In the genomic region with DNA sequence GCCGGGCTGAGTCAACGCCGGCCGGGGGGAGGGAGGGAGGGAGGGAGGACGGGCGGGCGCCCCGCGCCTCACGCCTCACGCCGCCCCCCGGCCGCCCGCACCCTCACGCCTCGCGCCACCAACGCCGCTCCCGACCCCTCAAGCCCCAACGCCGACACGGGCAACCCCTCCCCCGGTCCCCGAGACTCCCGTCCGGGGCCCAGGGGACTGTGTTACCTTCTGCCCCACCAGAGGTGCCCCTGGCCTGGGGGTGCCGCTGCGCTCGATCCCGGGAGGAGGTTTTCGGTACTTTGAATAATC, we compare ENCODE assay signal across 8 mouse cellular contexts. TPM values are rescaled to one million over a fixed set of nuclear protein-coding genes. Genes with fewer than 3 reads are reported as not detected.
DNase-seq lines count a peak whose midpoint lies in the region; ATAC-seq and TF ChIP-seq lines count a peak whose summit lies in the region.

No protein-coding gene starts in this region.

- peak overlapping the region; percentile 88 for H3K4me3 ChIP-seq in heart, embryonic 15.5 days
- H3K4me3 ChIP-seq in bone marrow macrophage, adult 2 months (ENCODE audit: insufficient read depth, low read length): peak overlapping the region; percentile 86
- H3K4me3 ChIP-seq in hindbrain, postnatal 0 days (ENCODE audit: low read length): peak overlapping the region; percentile 78
- H3K4me3 ChIP-seq in midbrain, embryonic 13.5 days (replicated peaks): peak overlapping the region; percentile 95

- no peak for TF ChIP-seq CTCF in bone marrow macrophage, adult 2 months (IDR thresholded peaks at IDR 0.05; ENCODE audit: low read depth, low read length)
- peak; percentile 15; the same call in 1 of the 2 replicates for TF ChIP-seq CTCF in hindbrain, postnatal 0 days (IDR thresholded peaks at IDR 0.05; ENCODE audit: low read depth)

- WGBS in heart, embryonic 15.5 days: 1% methylated on average over 11 of the region's 33 CpGs
- WGBS in hindbrain, postnatal 0 days: 3% methylated on average over 22 of the region's 33 CpGs
- WGBS in midbrain, embryonic 13.5 days: under 1% methylated on average over 12 of the region's 33 CpGs

- H3K27ac ChIP-seq in heart, embryonic 15.5 days: peak overlapping the region; percentile 97
- peak overlapping the region; percentile 98 for H3K27ac ChIP-seq in bone marrow macrophage, adult 2 months (ENCODE audit: insufficient read depth, low read depth, low read length)
- peak overlapping the region; percentile 98 for H3K27ac ChIP-seq in hindbrain, postnatal 0 days
- peak overlapping the region; percentile 99 for H3K27ac ChIP-seq in midbrain, embryonic 13.5 days

- H3K4me1 ChIP-seq in heart, embryonic 15.5 days (replicated peaks): peaks cover 24% of the 10 kb centered on the region
- H3K4me1 ChIP-seq in bone marrow macrophage, adult 2 months (ENCODE audit: control insufficient read depth, insufficient read depth, low read length): peaks cover 13% of the 10 kb centered on the region
- peaks cover 15% of the 10 kb centered on the region; the same call in 1 of the 2 replicates for H3K4me1 ChIP-seq in hindbrain, postnatal 0 days (ENCODE audit: insufficient read depth, low read length)
- peaks cover 43% of the 10 kb centered on the region for H3K4me1 ChIP-seq in midbrain, embryonic 13.5 days (replicated peaks)

- no peak for DNase-seq in heart, adult 18-20 months
- DNase-seq in hindbrain, postnatal 0 days (ENCODE audit: low spot score): no peak
- DNase-seq in spleen, adult 18-20 months: no peak
- DNase-seq in adrenal gland, postnatal 36 days: no peak
- no peak for DNase-seq in frontal cortex, postnatal 14 days (ENCODE audit: low spot score in 2 of 2)

- no peak for TF ChIP-seq POLR2A in bone marrow macrophage, adult 2 months (IDR thresholded peaks at IDR 0.05; ENCODE audit: borderline replicate concordance, low read depth, low read length)

- H3K9me3 ChIP-seq in heart, embryonic 15.5 days (replicated peaks): no peaks in the 10 kb centered on the region
- no peaks in the 10 kb centered on the region for H3K9me3 ChIP-seq in hindbrain, postnatal 0 days (ENCODE audit: low read length)
- no peaks in the 10 kb centered on the region for H3K9me3 ChIP-seq in midbrain, embryonic 13.5 days

- peaks cover 17% of the 10 kb centered on the region for H3K27me3 ChIP-seq in heart, embryonic 15.5 days
- H3K27me3 ChIP-seq in hindbrain, postnatal 0 days (ENCODE audit: insufficient read depth, low read length): peaks cover 12% of the 10 kb centered on the region; the same call in 1 of the 2 replicates
- H3K27me3 ChIP-seq in midbrain, embryonic 13.5 days: peaks cover 27% of the 10 kb centered on the region

- H3K4me2 ChIP-seq in heart, embryonic 15.5 days: peak overlapping the region; percentile 71
- peak overlapping the region; percentile 95 for H3K4me2 ChIP-seq in hindbrain, postnatal 0 days (ENCODE audit: low read depth, low read length)
- H3K4me2 ChIP-seq in midbrain, embryonic 13.5 days (replicated peaks): peak overlapping the region; percentile 92

- peak; percentile 9; the same call in 1 of the 2 replicates for ATAC-seq in heart, embryonic 15.5 days (replicated peaks; ENCODE audit: insufficient number of reproducible peaks, insufficient read depth, low FRiP score, low read depth)
- no peak for ATAC-seq in hindbrain, postnatal 0 days
- ATAC-seq in midbrain, embryonic 13.5 days: peak; percentile 86

- peak overlapping the region; percentile 85 for H3K9ac ChIP-seq in heart, embryonic 15.5 days
- H3K9ac ChIP-seq in hindbrain, postnatal 0 days (replicated peaks; ENCODE audit: low read length): peak overlapping the region; percentile 93
- H3K9ac ChIP-seq in midbrain, embryonic 13.5 days (replicated peaks): peak overlapping the region; percentile 91

- no peaks in the 10 kb centered on the region for H3K36me3 ChIP-seq in heart, embryonic 15.5 days
- H3K36me3 ChIP-seq in hindbrain, postnatal 0 days (ENCODE audit: insufficient read depth, low read length): no peaks in the 10 kb centered on the region
- no peaks in the 10 kb centered on the region for H3K36me3 ChIP-seq in midbrain, embryonic 13.5 days

RNA-seq across cellular contexts. Expression of a gene that starts 0.5 kb away (rescaled TPM):
- 53.9 and 55.2 TPM in 2 replicates for polyA plus RNA-seq in heart, embryonic 15.5 days (2015; fragmentation: Nextera tagmentation; extraction: Ambion mirVana)
- 10 to 100 TPM; 49.8 to 58.4 TPM for total RNA-seq in heart, adult 18-20 months (2021)
- 47.7 and 50.8 TPM in 2 replicates for polyA plus RNA-seq in bone marrow macrophage, adult 2 months (2012; ENCODE audit: insufficient read depth, insufficient read length, missing spikeins)
- 37.3 and 39.0 TPM in 2 replicates for total RNA-seq in hindbrain, postnatal 0 days (2014; rRNA removed)
- 73.0 and 73.1 TPM in 2 replicates for polyA plus RNA-seq in hindbrain, postnatal 0 days (2015; fragmentation: Nextera tagmentation; extraction: Ambion mirVana)
- polyA plus RNA-seq in midbrain, embryonic 13.5 days (2015; fragmentation: Nextera tagmentation; extraction: Ambion mirVana): 113 and 116 TPM in 2 replicates
- total RNA-seq in adrenal gland, postnatal 36 days (2021): 10 to 100 TPM; 78.1 to 95.5 TPM
